Mouse (Mus musculus) heart, embryonic 14.5 days (tissue): ENCODE data around the gene Omp. TPM values are rescaled to one million over a fixed set of nuclear protein-coding genes. Genes with fewer than 3 reads are reported as not detected.

ENCODE experiments used
- ATAC-seq: fragments of 200-750 bp; cut with Nextera tagmentation; 2 replicates; pipeline ENCODE4 v1.8.0; 2017; ENCODE audit warnings: low read depth, moderate TSS enrichment; ENCODE audit not compliant: insufficient number of reproducible peaks, insufficient read depth, low FRiP score
- H3K27ac ChIP-seq, 2 experiments: fragments of 200-500 bp in 1 of 2; fragments of 300-500 bp in 1 of 2; sonication (generic) in 1 of 2; replicated peaks in 1 of 2; 2 replicates each; pipeline ENCODE4 v1.5.1; 2012 to 2014; ENCODE audit warnings: low read depth in 2 of 2, low read length in 2 of 2, control low read depth in 1 of 2, mild to moderate bottlenecking in 1 of 2, mixed read lengths in 1 of 2; ENCODE audit not compliant: control insufficient read depth in 1 of 2, insufficient read depth in 1 of 2
- H3K27me3 ChIP-seq: fragments of 300-500 bp; sonication (generic); 2 replicates; pipeline ENCODE4 v1.6.1; 2014; ENCODE audit warnings: mild to moderate bottlenecking, low read length, control low read depth; ENCODE audit not compliant: control insufficient read depth, insufficient read depth
- H3K36me3 ChIP-seq: fragments of 300-500 bp; sonication (generic); 2 replicates; pipeline ENCODE4 v1.6.1; 2014; ENCODE audit warnings: mild to moderate bottlenecking, control low read depth, low read length, mixed read lengths; ENCODE audit not compliant: control insufficient read depth, insufficient read depth
- H3K4me1 ChIP-seq, 2 experiments: fragments of 200-500 bp in 1 of 2; fragments of 300-500 bp in 1 of 2; sonication (generic) in 1 of 2; 2 replicates each; pipeline ENCODE4 v1.6.1; 2012 to 2014; ENCODE audit warnings: low read length in 2 of 2, control low read depth in 1 of 2, mixed read lengths in 1 of 2; ENCODE audit not compliant: control insufficient read depth in 2 of 2, insufficient read depth in 2 of 2
- H3K4me2 ChIP-seq: fragments of 300-500 bp; sonication (generic); 2 replicates; pipeline ENCODE4 v1.6.1; 2014; ENCODE audit warnings: mild to moderate bottlenecking, low read length
- H3K4me3 ChIP-seq, 2 experiments: fragments of 200-500 bp in 1 of 2; fragments of 300-500 bp in 1 of 2; sonication (generic) in 1 of 2; 2 replicates each; pipeline ENCODE4 v1.5.1; 2012 to 2014; ENCODE audit warnings: low read length in 2 of 2, mild to moderate bottlenecking in 2 of 2, control low read depth in 1 of 2, low read depth in 1 of 2, moderate library complexity in 1 of 2; ENCODE audit not compliant: control insufficient read depth in 1 of 2, insufficient read depth in 1 of 2
- H3K9ac ChIP-seq: fragments of 300-500 bp; sonication (generic); 2 replicates; pipeline ENCODE4 v1.6.1; 2014; ENCODE audit warnings: mild to moderate bottlenecking, low read length
- H3K9me3 ChIP-seq: fragments of 300-500 bp; sonication (generic); 2 replicates; pipeline ENCODE4 v1.6.1; 2016; ENCODE audit warnings: low read length, control low read depth; ENCODE audit not compliant: control insufficient read depth
- WGBS: fragments of 180-500 bp; shearing (Covaris S2); extraction: QIAGEN DNeasy Blood & Tissue Kit; methylation state at CpG from one replicate; pipeline ENCODE4 v1.1.7; 2014; 5-methylcytosine and 5-hydroxymethylcytosine counted together
- polyA plus RNA-seq: library from polyadenylated mRNA; unstranded; fragments of >200 nt; fragmentation: Nextera tagmentation; extraction: Ambion mirVana; gene quantifications from 2 replicates; pipeline ENCODE4 v1.2.1, GENCODE M21; 2014

Omp gene
- polyA plus RNA-seq, 1 experiment from 2014 or later = 0.09 TPM

GRCm38 (mm10) chr7:98164999-98165528 is 19.8 kb upstream of the Omp start:
- Histone ChIP-seq H3K4me1 (peaks cover 20 to 28% of the 10 kb centered on the region in 2 experiments), H3K27ac (peak overlapping the region; percentile 33 to 61; a peak in 3 of 4 replicates), H3K27me3 (no peaks in the 10 kb centered on the region), H3K9ac (peak overlapping the region; percentile 21; the same call in 1 of the 2 replicates), H3K4me3 (no peak overlapping the region), H3K36me3 (no peaks in the 10 kb centered on the region), H3K9me3 (no peaks in the 10 kb centered on the region), H3K4me2 (no peak overlapping the region)
- ATAC-seq = peak; percentile 49
- WGBS = 56% methylated on average over 10 of the region's 10 CpGs

GRCm38 (mm10) chr7:98164382-98164998 is 19.2 kb upstream of the Omp start:
- no peaks in the 10 kb centered on the region for H3K9me3 ChIP-seq
- peaks cover 25 to 31% of the 10 kb centered on the region in 2 experiments for H3K4me1 ChIP-seq
- ATAC-seq = 0 out of 2 replicates have a peak, but pooled peaks have one; percentile 8
- H3K9ac ChIP-seq = no peak overlapping the region; the same call in 1 of the 2 replicates
- H3K4me2 ChIP-seq = no peak overlapping the region
- H3K27me3 ChIP-seq = no peaks in the 10 kb centered on the region
- 73% methylated on average over 9 of the region's 9 CpGs for WGBS
- H3K27ac ChIP-seq = peak overlapping the region; percentile 25 to 61; a peak in 1 of 4 replicates
- no peak overlapping the region for H3K4me3 ChIP-seq
- H3K36me3 ChIP-seq = no peaks in the 10 kb centered on the region

DNA sequence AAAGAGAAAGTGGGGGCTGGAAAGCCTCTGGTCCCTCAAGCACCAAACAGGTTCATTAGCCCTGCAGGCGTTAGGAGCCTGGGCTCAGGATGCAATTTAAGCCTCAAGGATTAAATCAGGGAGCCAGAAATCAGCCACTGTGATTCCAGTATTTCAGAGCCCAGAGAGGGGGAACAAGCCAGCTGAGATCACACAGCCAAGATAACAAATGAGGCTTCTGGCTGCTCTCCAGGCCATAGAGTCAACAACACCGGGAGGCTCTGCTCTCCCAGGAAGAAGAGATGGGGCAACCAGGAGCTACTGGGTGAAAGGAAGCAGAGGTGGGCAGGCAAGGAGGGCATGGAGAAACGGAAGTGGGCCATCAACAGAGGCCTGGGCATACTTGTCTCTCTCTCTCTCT is 18.4 kb upstream of the Omp start:
- no peaks in the 10 kb centered on the region for H3K36me3 ChIP-seq
- H3K4me1 ChIP-seq = peaks cover 25 to 34% of the 10 kb centered on the region in 2 experiments
- no peak overlapping the region for H3K4me2 ChIP-seq
- H3K27me3 ChIP-seq = no peaks in the 10 kb centered on the region
- no peaks in the 10 kb centered on the region for H3K9me3 ChIP-seq
- no peak overlapping the region for H3K9ac ChIP-seq
- H3K4me3 ChIP-seq = no peak overlapping the region
- ATAC-seq = no peak
- H3K27ac ChIP-seq = no peak overlapping the region
- 27% methylated on average over 3 of the region's 3 CpGs for WGBS

GRCm38 (mm10) chr7:98162239-98162638 is 16.9 kb upstream of the Omp start:
- H3K9ac ChIP-seq = no peak overlapping the region
- no peak for ATAC-seq

DNA sequence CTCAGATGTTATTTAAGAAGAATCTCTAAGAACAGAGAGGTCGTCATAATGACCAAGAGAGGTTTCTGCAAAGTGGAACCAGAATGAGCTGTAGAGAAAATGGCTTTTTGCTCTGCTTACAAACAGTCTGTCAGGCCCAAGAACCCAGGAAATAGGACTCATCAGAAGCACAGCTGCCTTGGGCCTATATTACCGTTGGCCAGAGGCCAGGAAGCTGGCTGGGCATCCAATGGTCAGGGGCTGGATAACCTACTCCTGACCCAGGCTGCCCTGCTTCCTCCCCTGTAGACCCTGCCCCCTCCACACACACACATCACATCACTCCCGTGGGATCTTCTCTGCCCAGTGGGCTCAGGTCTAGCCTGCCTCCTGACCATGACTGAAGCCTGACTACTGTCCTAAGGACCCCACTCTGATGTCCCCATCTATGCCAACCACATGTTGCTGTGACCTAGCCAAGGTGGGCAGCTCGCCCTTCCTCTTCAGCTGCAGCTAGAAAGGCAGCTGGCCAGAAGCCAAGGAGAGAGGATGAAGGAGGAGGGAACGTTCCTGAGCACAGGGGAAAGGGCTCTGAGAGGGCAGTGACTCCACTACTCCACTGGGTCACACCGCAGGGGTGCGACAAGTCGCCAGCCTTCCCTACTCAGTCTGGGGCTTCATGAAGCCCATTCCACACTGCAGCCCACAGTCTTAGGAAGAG is 14.9 kb upstream of the Omp start:
- Histone ChIP-seq H3K27me3 (no peaks in the 10 kb centered on the region), H3K27ac (peak overlapping the region in 1 of 2 experiments; percentile 10; a peak in 1 of 4 replicates), H3K9ac (peak overlapping the region; percentile 21; the same call in 1 of the 2 replicates), H3K9me3 (no peaks in the 10 kb centered on the region), H3K4me3 (no peak overlapping the region), H3K4me1 (peaks cover 36 to 42% of the 10 kb centered on the region in 2 experiments), H3K4me2 (no peak overlapping the region), H3K36me3 (no peaks in the 10 kb centered on the region)
- ATAC-seq = no peak
- WGBS = 22% methylated on average over 8 of the region's 8 CpGs

More at GRCm38 (mm10) chr7:98162239-98162638, 16.9 kb upstream of the Omp start:
- Histone ChIP-seq H3K4me2 (no peak overlapping the region), H3K4me1 (peaks cover 25 to 36% of the 10 kb centered on the region in 2 experiments), H3K4me3 (no peak overlapping the region), H3K36me3 (no peaks in the 10 kb centered on the region), H3K27ac (no peak overlapping the region), H3K9me3 (no peaks in the 10 kb centered on the region), H3K27me3 (no peaks in the 10 kb centered on the region)
- 70% methylated on average over 6 of the region's 6 CpGs for whole genome bisulfite sequencing

DNA sequence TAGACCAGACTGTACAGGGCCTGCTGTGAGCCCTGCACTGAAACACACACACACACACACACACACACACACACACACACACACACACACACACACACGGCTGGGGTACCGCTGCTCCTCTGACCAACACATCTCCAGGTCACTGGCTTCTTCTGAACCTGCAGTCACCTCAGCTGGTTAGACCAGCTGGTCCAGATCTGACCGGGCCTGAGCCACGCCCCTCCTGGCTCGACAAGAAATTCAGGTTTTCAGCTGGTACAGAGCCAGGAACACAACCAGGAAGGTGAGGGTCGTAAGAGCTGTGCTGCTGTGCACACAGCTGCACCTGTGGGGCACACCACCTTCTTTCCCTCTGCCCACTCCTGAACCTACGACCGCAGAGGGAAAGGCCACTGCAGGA is 13.2 kb upstream of the Omp start:
- Histone ChIP-seq H3K4me1 (peaks cover 27 to 34% of the 10 kb centered on the region in 2 experiments), H3K4me2 (no peak overlapping the region), H3K27ac (no peak overlapping the region), H3K4me3 (no peak overlapping the region), H3K27me3 (no peaks in the 10 kb centered on the region), H3K9ac (no peak overlapping the region), H3K36me3 (no peaks in the 10 kb centered on the region), H3K9me3 (no peaks in the 10 kb centered on the region)
- 57% methylated on average over 8 of the region's 8 CpGs for WGBS
- no peak for ATAC-seq

DNA sequence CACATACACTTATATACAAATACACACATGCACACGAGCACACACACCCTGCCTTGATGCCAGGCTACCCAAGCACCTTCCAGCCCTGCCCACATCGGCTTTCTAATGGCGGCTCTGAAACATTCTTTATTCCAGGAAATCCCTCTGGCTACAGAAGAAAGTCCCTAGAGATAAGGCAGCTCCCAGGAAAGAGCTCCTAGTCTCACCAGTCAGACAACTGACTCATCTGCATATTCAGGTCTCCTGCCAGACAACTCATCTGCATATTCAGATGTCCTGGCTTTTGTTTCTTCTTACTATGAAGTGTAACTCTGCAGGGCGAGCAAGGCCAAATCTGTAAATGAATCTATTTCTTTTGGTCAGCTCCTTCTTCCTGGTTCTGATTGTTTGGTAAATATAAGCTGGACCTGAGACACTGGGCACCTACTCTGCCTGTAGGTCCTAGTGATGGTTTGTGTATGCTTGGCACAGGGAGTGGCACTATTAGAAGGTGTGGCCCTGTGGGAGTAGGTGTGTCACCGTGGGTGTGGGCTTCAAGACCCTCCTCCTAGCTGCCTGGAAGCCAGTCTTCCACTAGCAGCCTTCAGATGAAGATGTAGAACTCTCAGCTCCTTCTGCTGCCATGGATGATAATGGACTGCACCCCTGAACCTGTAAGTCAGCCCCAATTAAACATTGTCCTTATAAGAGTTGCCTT is 12.5 kb upstream of the Omp start:
- no peak for ATAC-seq
- Histone ChIP-seq H3K4me3 (no peak overlapping the region), H3K27ac (no peak overlapping the region), H3K4me2 (no peak overlapping the region), H3K9me3 (no peaks in the 10 kb centered on the region), H3K9ac (no peak overlapping the region), H3K36me3 (no peaks in the 10 kb centered on the region), H3K4me1 (peaks cover 25 to 34% of the 10 kb centered on the region in 2 experiments), H3K27me3 (no peaks in the 10 kb centered on the region)
- 57% methylated on average over 5 of the region's 5 CpGs for WGBS
